Mouse (Mus musculus): Measurements from ENCODE around the gene Sytl3. TPM values are rescaled to one million over a fixed set of nuclear protein-coding genes. Genes with fewer than 3 reads are reported as not detected.

Sytl3 gene
- total and polyA plus RNA-seq, 3 experiments: 27.6 to 73.2 (median 59.3) TPM

DNA sequence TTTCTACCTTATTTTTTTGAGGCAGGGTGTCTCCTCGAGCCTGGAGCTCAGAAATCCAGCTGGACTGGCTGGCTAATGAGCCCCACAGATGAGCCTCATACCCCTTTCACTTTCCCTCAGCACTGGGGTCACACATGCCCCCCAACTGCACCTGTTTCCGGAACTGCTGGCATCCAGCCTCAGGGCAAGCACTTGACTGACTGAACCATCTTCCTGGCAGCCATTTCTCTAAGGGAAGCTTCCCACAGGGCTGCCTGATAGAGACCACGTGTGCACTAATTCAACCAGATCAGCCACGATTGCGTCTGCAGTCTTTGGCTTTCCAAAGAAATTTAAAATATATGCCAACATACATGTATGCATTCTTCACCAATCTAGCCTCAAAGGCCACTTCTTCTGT, 86.6 kb downstream of the Sytl3 start:
- Histone ChIP-seq H3K4me3 (replicated peaks in 1 of 3; ENCODE audit: low read depth in 2 of 3, low read length in 2 of 3, poor library complexity in 1 of 3) (no peak overlapping the region), H3K4me1 (ENCODE audit: control insufficient read depth in 1 of 2, insufficient read depth in 2 of 2) (peaks cover 0 to 20% of the 10 kb centered on the region in 2 experiments; a peak in 3 of 4 replicates), H3K79me2 (replicated peaks; ENCODE audit: control insufficient read depth, extremely low read depth, insufficient read depth, poor library complexity, severe bottlenecking) (no peaks in the 10 kb centered on the region), H3K9me3 (replicated peaks; ENCODE audit: low read length) (no peaks in the 10 kb centered on the region), H3K27me3 (replicated peaks) (no peaks in the 10 kb centered on the region), H3K36me3 (replicated peaks in 1 of 2; ENCODE audit: control insufficient read depth in 1 of 2, insufficient read depth in 1 of 2, low read length in 1 of 2) (peaks cover 83 to 96% of the 10 kb centered on the region in 2 experiments), H3K4me2 (ENCODE audit: insufficient read depth, low read depth, poor library complexity, severe bottlenecking) (no peak overlapping the region), H3K27ac (ENCODE audit: insufficient read depth, low read depth) (no peak overlapping the region), H3K9ac (ENCODE audit: insufficient read depth, low read depth) (no peak overlapping the region)
- TF ChIP-seq EP300 (IDR thresholded peaks at IDR 0.05; ENCODE audit: low read length): no peak
- TF ChIP-seq POLR2A (IDR thresholded peaks at IDR 0.05; ENCODE audit: low read depth, low read length): no peak
- TF ChIP-seq MAFK (IDR thresholded peaks at IDR 0.05; ENCODE audit: insufficient replicate concordance, low read length): no peak
- no peak for TF ChIP-seq JUN (IDR thresholded peaks at IDR 0.05; ENCODE audit: insufficient read depth, low read depth, low read length)
- TF ChIP-seq ZC3H11A (IDR thresholded peaks at IDR 0.05; ENCODE audit: low read depth, low read length): no peak
- TF ChIP-seq USF1 (IDR thresholded peaks at IDR 0.05; ENCODE audit: low read depth, low read length): no peak
- no peak for TF ChIP-seq RAD21 (IDR thresholded peaks at IDR 0.05; ENCODE audit: low read depth, low read length)
- TF ChIP-seq MXI1 (IDR thresholded peaks at IDR 0.05; ENCODE audit: low read depth, low read length): no peak
- no peak for TF ChIP-seq SIN3A (IDR thresholded peaks at IDR 0.05; ENCODE audit: low read length)
- TF ChIP-seq HCFC1 (IDR thresholded peaks at IDR 0.05; ENCODE audit: low read depth, low read length): no peak
- TF ChIP-seq NRF1 (IDR thresholded peaks at IDR 0.05; ENCODE audit: low read depth, low read length): no peak
- TF ChIP-seq GABPA (IDR thresholded peaks at IDR 0.05; ENCODE audit: insufficient replicate concordance, low read depth, low read length): no peak
- in situ Hi-C loops (cut with MboI; ENCODE audit: low pct_ligation_motif_present, low pct_unique_long_range_greater_than_20kb, low sequenced_read_pairs) (no loop called here), dilution Hi-C loops (cut with MboI; ENCODE audit: extremely low pct_ligation_motif_present, extremely low pct_unique_long_range_greater_than_20kb, low sequenced_read_pairs) (no loop called here)
- no peak for DNase-seq (ENCODE audit: extremely low read depth)

DNA sequence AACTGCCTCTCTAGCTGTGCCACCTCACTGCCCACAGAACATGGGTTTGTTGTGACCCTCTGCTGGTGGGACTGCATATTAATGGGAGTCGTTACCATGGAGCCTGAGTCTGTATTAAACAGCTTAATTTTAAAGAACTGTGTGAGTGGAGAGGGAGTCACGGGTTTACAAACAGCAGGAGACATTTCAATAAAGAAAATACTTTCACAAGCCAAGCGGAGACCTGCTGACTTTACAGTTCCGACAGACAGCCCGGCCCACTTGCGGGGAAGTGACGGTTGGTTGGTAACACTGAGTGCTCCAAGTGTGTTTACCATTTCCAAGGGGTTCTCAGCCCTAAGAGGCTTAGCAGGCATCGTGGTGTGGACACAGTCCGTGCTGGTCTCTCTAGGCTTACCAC, 87.1 kb downstream of the Sytl3 start:
- H3K27ac ChIP-seq (ENCODE audit: insufficient read depth, low read depth): no peak overlapping the region
- H3K9me3 ChIP-seq (replicated peaks; ENCODE audit: low read length): no peaks in the 10 kb centered on the region

More for the DNA sequence above, 87.1 kb downstream of the Sytl3 start:
- no peaks in the 10 kb centered on the region for H3K27me3 ChIP-seq (replicated peaks)
- H3K4me2 ChIP-seq (ENCODE audit: insufficient read depth, low read depth, poor library complexity, severe bottlenecking): no peak overlapping the region
- dilution Hi-C loops (cut with MboI; ENCODE audit: extremely low pct_ligation_motif_present, extremely low pct_unique_long_range_greater_than_20kb, low sequenced_read_pairs) (no loop called here), in situ Hi-C loops (cut with MboI; ENCODE audit: low pct_ligation_motif_present, low pct_unique_long_range_greater_than_20kb, low sequenced_read_pairs) (no loop called here)
- peaks cover 82 to 96% of the 10 kb centered on the region in 2 experiments for H3K36me3 ChIP-seq (replicated peaks in 1 of 2; ENCODE audit: control insufficient read depth in 1 of 2, insufficient read depth in 1 of 2, low read length in 1 of 2)
- no peaks in the 10 kb centered on the region for H3K79me2 ChIP-seq (replicated peaks; ENCODE audit: control insufficient read depth, extremely low read depth, insufficient read depth, poor library complexity, severe bottlenecking)
- H3K4me3 ChIP-seq (replicated peaks in 1 of 3; ENCODE audit: low read depth in 2 of 3, low read length in 2 of 3, poor library complexity in 1 of 3): no peak overlapping the region
- peaks cover 0 to 20% of the 10 kb centered on the region in 2 experiments; a peak in 3 of 4 replicates for H3K4me1 ChIP-seq (ENCODE audit: control insufficient read depth in 1 of 2, insufficient read depth in 2 of 2)
- no peak for DNase-seq (ENCODE audit: extremely low read depth)
- no peak overlapping the region for H3K9ac ChIP-seq (ENCODE audit: insufficient read depth, low read depth)
- TF ChIP-seq SIN3A (IDR thresholded peaks at IDR 0.05; ENCODE audit: low read length) (no peak), POLR2A (IDR thresholded peaks at IDR 0.05; ENCODE audit: low read depth, low read length) (0 out of 2 replicates have a peak, but pooled peaks have one; percentile 6)

Measured in CH12.LX (cell line).